Mouse (Mus musculus): ENCODE results near the gene Fance.

DNA sequence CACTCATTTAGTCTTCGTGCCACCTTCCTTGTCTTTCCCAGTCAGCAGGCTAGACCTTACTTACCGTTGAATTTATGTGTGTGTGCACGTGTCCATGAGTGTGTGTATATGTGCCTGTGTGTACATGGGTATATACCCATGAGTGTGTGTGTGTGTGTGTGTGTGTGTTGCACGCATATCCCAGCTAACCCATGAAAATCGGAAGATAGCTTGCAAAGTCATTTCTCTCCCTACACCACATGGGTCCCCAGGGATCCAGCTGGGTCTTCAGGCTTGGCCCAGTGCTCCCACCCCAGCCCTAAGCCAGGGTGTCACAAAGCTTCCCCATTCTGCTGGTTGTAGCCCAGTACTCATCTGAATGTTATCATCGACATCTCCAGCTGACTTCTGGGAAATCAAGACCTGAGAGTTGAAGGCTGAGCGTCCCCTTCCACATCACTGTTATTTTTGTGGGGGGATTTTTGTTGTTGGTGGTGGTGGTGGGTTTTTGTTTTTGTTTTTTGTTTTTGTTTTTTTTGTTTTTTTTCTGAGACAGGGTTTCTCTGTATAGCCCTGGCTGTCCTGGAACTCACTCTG, 31.4 kb upstream of the Fance start:
- TF ChIP-seq CTCF (IDR thresholded peaks at IDR 0.05; ENCODE audit: extremely low read depth, insufficient read length, insufficient replicate concordance, low read depth, low read length) (no peak), POLR2A (IDR thresholded peaks at IDR 0.05; ENCODE audit: low read depth, low read length) (no peak)
